Mouse (Mus musculus) hematopoietic stem cell, adult 5-6 weeks (primary cell): ENCODE data around the gene Pik3ip1. TPM values are rescaled to one million over a fixed set of nuclear protein-coding genes. Genes with fewer than 3 reads are reported as not detected.

Source experiments
- ATAC-seq, 2 experiments: fragments of 125-278 bp in 1 of 2; replicated peaks in 1 of 2; 2 replicates each; pipeline ENCODE4 v1.8.0; 2016 to 2017; ENCODE audit warnings: inconsistent platforms in 2 of 2, mild to moderate bottlenecking in 2 of 2, moderate number of reproducible peaks in 2 of 2, low read depth in 1 of 2, moderate TSS enrichment in 1 of 2; ENCODE audit not compliant: low FRiP score in 2 of 2, poor library complexity in 2 of 2, severe bottlenecking in 2 of 2, insufficient read depth in 1 of 2, low TSS enrichment in 1 of 2
- total RNA-seq: library from RNA; stranded (forward); fragments of 172-1452, 232-1000 nt; gene quantifications from 2 replicates; pipeline ENCODE4 v1.2.3, GENCODE M21; 2017

Pik3ip1 gene
- total RNA-seq, 1 experiment from 2014 or later, result 116 TPM

GRCm38 (mm10) chr11:3352131-3352530 is 21.9 kb downstream of the Pik3ip1 start:
- no peak for ATAC-seq

DNA sequence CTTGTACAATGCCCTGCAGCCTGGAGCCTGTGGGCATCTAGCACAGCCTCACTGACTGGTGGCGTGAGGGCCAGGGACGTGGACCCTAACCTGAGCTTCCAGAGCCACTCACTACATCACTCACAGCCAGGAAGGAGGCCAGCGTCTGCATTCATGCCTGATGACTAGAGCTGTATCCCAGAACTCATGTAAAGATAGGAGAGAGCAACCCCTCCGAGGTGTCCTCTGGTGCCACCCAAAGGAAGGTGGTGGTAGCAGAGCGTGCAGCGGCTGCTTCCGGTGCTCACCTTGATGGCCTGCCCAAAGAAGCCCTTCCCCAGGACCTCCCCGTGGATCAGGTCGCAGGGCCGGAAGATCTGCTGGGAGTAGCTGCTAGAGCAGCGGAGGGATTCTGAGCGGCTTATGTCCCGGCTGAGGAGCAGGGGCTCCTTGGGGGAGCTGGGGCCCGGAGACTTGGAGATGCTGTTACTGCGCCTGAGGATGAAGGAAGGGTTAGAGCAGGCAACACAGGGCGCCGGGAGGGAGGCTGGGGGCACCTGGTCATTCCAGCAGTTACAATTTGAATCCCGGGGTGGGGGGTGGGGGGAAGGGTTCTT is 22.9 kb downstream of the Pik3ip1 start:
- peak in 1 of 2 experiments; percentile 37; a peak in 1 of 4 replicates for ATAC-seq

GRCm38 (mm10) chr11:3362854-3363253 is 32.7 kb downstream of the Pik3ip1 start:
- no peak for ATAC-seq

GRCm38 (mm10) chr11:3366411-3366810 is 36.2 kb downstream of the Pik3ip1 start:
- no peak for ATAC-seq

DNA sequence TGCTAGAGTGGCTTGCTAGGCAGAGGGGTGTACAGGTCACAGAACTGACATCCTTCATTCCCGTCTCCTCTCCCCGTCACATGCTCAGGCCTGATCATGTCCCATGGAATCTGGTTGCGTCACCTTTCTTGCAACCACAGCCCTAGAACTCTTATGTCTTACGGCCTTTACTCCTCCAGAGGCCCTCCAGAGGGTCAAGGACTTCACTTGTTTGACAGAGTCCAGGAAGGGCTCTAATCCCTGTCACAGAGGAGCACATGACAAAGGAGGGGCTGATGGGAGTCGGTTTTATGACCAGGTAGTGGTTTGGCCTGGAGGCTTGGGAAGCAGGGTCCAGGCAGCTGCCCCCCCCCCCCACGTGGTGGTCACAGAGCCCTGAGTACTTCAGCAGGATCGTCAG is 38.8 kb downstream of the Pik3ip1 start:
- ATAC-seq, result no peak

DNA sequence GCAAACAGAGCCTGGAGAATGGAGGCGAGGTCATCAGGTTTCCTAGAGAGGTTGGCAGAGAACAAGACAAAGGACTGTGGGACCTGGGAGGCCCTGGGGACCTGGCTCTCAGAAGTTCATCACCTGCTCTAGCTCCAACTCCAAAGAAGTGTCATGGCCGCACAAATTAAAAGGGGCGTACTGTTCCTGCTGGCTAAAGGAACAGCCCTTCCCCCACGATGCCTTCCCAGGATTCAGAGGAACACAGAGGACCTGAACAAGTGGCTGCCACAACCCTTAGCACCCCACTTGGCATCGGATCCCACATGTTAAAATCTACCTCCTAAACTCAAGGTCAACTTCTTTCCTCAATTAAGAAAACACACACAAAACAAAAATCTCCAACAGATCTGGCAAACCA is 39.2 kb downstream of the Pik3ip1 start:
- ATAC-seq, result no peak

- ATAC-seq, result no peak
Observed at GRCm38 (mm10) chr11:3370162-3370561, 40.0 kb downstream of the Pik3ip1 start.

- ATAC-seq, result peak; percentile 97 to 98
Observed at GRCm38 (mm10) chr11:3370928-3371598, 40.9 kb downstream of the Pik3ip1 start.

DNA sequence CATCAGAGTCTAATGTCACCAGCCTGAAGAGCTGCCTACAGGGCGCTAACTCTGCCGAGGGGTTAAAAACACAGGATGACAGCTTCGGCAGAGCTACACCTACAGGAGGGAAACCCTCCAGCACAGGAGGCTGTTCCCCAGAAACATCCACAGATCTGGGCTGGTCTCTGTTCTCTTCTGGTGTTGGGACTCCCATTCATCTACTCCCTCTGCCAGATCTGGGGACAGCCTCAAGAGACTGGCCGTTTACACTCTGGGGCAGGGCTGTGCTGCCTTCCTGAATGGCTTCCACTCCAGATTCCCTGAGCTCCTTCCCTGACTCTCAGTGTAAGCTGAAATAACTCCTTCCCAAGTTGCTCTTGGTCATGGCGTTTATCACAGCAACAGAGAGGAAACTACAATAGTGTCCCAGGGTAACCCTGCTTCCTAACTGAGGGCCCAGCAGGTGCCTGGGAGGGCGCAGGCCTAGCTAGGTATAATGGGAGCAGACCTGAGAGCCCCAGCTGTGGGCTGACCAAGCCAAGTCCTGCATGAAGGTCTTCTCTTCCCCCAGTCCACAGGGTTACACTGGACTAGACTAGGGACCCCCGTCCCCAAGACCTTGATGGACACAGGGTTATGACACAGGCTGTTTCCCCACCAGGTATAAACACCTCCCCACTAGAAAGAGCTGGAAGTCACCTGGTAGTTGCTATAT is 41.5 kb downstream of the Pik3ip1 start:
- ATAC-seq, result 0 out of 4 replicates have a peak, but pooled peaks of 1 of the 2 experiments have one; percentile 8

- ATAC-seq, result no peak
Observed at GRCm38 (mm10) chr11:3373591-3374292, 43.5 kb downstream of the Pik3ip1 start.

- ATAC-seq, result no peak
Observed at GRCm38 (mm10) chr11:3374293-3374645, 44.1 kb downstream of the Pik3ip1 start.

DNA sequence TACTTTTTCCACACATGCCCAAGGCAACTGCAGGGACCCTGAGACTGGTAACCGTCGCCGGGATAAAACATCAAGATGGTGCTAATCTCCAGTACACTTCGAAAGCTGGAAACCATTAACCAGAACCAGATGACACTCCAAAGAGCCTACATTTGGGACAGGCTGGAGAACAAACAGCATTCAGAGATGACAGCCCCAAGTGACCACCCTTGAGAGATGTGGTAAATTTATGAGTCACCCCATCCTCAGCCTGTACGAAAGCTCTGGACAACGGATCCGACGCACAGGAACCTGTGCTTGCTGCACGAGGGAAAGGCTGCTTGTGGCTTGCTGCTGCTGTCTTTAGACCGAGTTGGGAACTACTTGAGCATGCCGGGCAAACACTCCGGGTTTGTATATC is 44.5 kb downstream of the Pik3ip1 start:
- ATAC-seq, result no peak

- peak; percentile 83 to 92 for ATAC-seq
Observed at GRCm38 (mm10) chr11:3379427-3379826, 49.2 kb downstream of the Pik3ip1 start.

DNA sequence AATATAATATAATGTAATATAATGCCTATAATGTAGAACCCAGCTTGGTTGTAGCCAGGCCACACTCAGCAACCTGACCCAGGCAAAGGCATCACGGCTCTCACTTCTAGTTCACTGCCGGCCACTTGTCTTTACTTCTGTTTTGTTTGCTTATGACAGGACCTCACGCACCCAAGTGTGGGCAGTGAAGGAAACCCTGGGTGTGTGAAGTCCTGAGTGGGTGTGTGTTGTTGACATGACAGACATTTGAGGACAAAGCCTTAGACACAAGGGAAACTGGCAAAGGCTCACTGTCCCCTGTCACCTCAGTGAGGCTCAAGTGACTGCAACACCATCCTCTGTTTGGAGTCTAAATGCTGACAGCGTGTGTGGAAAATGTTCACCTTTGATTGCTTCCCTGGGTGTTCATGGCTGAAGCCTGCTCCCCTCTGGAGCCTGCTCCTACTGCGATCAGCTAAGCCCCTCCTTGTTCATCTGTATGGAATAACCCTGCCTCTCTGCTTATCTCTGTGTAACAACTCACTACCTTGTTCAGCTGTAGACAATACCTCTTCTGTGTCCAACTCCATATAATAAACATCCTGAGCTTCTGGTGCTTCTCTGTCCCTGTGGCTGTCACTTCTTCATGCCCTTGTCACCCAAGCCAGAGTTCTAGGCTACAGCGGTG is 51.1 kb downstream of the Pik3ip1 start:
- ATAC-seq, result no peak

- no peak; a peak in 1 of 4 replicates for ATAC-seq
Observed at GRCm38 (mm10) chr11:3382602-3383594, 52.7 kb downstream of the Pik3ip1 start.

DNA sequence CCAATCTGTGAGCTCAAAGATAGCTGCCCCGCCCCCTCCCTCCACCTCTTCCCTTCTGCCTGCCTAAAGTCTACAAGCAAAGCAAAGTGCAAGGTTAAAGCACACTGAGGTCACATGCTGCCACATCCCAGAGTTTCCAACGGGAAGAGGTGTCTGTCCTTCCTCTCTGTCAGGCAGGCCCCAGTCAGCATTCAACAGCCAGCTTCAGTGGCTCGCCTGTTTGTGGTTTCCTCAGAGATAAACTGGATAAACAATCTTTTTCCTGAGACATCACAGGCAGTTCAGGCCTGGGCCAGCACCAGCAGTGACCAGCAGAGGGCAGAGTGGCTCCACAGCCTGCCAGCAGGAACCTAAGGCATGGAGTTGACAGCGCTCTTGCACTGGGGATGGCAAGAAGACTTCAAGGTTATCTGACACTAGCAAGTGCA is 56.8 kb downstream of the Pik3ip1 start:
- ATAC-seq, result peak; percentile 93 to 98
